Mouse (Mus musculus): ENCODE results near the gene Dyrk3. TPM values are rescaled to one million over a fixed set of nuclear protein-coding genes. Genes with fewer than 3 reads are reported as not detected.

The Dyrk3 gene
- 2.9 and 3.4 TPM in 2 replicates for polyA plus RNA-seq (2015; fragmentation: Nextera tagmentation; extraction: Ambion mirVana)

DNA sequence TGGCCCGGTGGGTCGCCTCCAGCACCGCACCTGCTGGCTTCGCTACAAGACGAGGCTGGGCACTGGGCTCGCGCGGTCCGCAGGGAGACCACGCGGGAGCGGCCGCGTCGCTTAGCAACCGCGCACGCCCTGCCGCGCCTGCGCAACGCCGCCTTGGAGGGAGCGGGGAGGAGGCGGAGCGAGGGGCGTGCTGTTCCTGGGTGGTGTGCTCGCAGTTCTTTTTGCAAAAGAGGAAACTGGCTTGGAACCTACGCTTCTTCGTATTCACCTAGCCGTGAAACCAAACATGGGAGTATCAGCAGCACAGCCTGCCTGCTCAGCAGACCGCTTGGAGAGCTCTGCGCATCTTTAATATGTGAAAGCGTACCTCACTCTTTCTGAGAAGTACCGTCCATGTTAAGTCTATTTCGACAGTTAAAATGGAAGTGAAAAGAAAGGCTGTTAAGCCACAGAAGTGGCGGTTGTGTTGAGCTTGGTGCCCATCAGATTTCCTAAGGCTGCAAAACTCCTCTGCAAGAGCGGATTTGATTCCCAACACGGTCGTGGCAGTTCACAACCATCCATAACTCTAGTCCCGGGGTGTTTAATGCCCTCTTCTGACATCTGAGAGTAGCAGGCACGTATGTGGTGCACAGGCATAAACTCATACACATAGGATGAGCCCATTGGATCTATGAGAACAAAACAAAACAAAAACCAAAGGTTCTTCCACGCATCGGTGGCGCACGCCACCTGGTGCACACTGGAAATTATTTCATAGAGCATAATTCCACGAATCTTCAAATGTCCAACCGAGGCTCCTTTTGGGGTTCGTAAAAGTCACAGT lies at the start of gene Dyrk3:
TSS of gene Dyrk3 (minus strand) at position 150 of the 826 bp plus-strand sequence.
- Histone ChIP-seq H3K27ac (ENCODE audit: low read length) (peak within 1 kb of the TSS; percentile 97), H3K4me3 (replicated peaks; ENCODE audit: low read length) (peak within 1 kb of the TSS; percentile 86), H3K36me3 (ENCODE audit: control insufficient read depth, insufficient read depth, low read length) (no peaks in the 10 kb centered on the region), H3K4me1 (ENCODE audit: control insufficient read depth, insufficient read depth, low read length) (0 out of 2 replicates have a peak, but pooled peaks cover 5% of the 10 kb centered on the region), H3K9me3 (replicated peaks; ENCODE audit: control insufficient read depth, low read length) (no peaks in the 10 kb centered on the region), H3K9ac (ENCODE audit: low read length) (peak within 1 kb of the TSS; percentile 77), H3K27me3 (ENCODE audit: control insufficient read depth, insufficient read depth, low read length) (no peaks in the 10 kb centered on the region), H3K4me2 (ENCODE audit: low read depth, low read length) (peak within 1 kb of the TSS; percentile 96)
- peak; percentile 97 for ATAC-seq (ENCODE audit: insufficient read depth, low FRiP score)
- WGBS, result 2% methylated on average over 49 of the region's 49 CpGs

DNA sequence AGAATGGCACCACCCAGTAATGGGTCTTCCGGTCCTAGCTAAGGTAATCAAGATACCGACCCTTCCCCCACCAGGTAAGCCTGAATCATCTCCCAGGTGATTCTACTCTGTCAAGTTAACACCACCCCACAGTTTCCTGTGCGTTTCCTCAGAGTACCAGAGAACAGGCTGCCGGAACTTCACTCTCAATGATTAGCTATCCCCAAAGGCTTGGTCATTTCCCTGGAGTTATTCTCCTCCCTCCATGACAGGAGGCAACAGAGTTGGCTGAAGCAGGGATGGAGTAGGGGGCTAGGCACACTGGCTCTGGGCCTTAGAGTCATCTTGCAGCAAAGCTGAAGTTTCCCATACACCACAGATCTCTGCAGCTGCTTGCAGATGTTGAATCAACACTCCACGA lies 49.7 kb upstream of the Dyrk3 start:
- Histone ChIP-seq H3K9ac (ENCODE audit: low read length) (no peak overlapping the region), H3K4me3 (replicated peaks; ENCODE audit: low read length) (no peak overlapping the region), H3K9me3 (replicated peaks; ENCODE audit: control insufficient read depth, low read length) (no peaks in the 10 kb centered on the region), H3K4me2 (ENCODE audit: low read depth, low read length) (no peak overlapping the region), H3K27me3 (ENCODE audit: control insufficient read depth, insufficient read depth, low read length) (no peaks in the 10 kb centered on the region), H3K27ac (ENCODE audit: low read length) (no peak overlapping the region; the same call in 1 of the 2 replicates), H3K36me3 (ENCODE audit: control insufficient read depth, insufficient read depth, low read length) (no peaks in the 10 kb centered on the region), H3K4me1 (ENCODE audit: control insufficient read depth, insufficient read depth, low read length) (peaks cover 14% of the 10 kb centered on the region)
- no peak for ATAC-seq (ENCODE audit: insufficient read depth, low FRiP score)
- 73% methylated on average over 5 of the region's 5 CpGs for WGBS

GRCm38 (mm10) chr1:131186995-131187394 lies 48.9 kb upstream of the Dyrk3 start:
- Histone ChIP-seq H3K9me3 (replicated peaks; ENCODE audit: control insufficient read depth, low read length) (no peaks in the 10 kb centered on the region), H3K27ac (ENCODE audit: low read length) (no peak overlapping the region), H3K9ac (ENCODE audit: low read length) (no peak overlapping the region), H3K4me2 (ENCODE audit: low read depth, low read length) (no peak overlapping the region), H3K27me3 (ENCODE audit: control insufficient read depth, insufficient read depth, low read length) (no peaks in the 10 kb centered on the region), H3K4me3 (replicated peaks; ENCODE audit: low read length) (no peak overlapping the region), H3K4me1 (ENCODE audit: control insufficient read depth, insufficient read depth, low read length) (peaks cover 15% of the 10 kb centered on the region), H3K36me3 (ENCODE audit: control insufficient read depth, insufficient read depth, low read length) (no peaks in the 10 kb centered on the region)
- 69% methylated on average over 6 of the region's 6 CpGs for WGBS
- ATAC-seq (ENCODE audit: insufficient read depth, low FRiP score), result no peak

DNA sequence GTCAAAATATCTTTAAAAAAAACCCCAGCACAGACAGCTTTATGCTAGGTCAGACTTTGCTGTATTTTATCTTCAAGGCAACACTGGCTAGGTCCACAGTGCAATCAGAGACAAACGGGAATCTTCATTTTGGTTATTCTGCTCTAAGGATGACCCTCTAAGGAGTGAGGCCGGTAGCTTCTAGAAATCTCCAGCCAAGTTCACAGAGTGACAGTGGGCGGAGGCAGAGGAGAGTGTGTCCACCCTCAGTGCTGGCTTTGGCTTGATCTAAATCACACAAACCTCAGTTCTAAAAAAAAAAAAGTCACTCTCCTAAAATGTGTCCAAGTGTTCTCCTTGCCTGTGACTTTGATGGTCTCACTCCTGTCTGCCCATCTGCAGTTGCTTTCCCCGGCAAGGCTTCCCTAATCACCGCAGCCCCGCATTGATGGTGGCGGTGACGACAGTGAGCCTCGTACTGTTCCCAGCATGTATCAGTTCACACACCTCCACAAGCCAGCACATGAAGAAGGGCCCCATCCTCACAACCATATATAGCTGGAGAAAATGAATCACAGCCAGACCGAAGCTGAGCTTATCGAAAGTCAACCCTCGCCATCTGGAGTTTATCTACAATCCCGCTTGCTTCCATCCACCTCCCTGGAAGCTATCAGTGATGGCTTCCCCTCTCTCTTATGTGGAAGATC lies 47.8 kb upstream of the Dyrk3 start:
- H3K9me3 ChIP-seq (replicated peaks; ENCODE audit: control insufficient read depth, low read length), result no peaks in the 10 kb centered on the region
- peaks cover 19% of the 10 kb centered on the region for H3K4me1 ChIP-seq (ENCODE audit: control insufficient read depth, insufficient read depth, low read length)
- H3K4me2 ChIP-seq (ENCODE audit: low read depth, low read length), result no peak overlapping the region
- no peak overlapping the region for H3K9ac ChIP-seq (ENCODE audit: low read length)
- H3K27ac ChIP-seq (ENCODE audit: low read length), result no peak overlapping the region
- no peaks in the 10 kb centered on the region for H3K27me3 ChIP-seq (ENCODE audit: control insufficient read depth, insufficient read depth, low read length)
- ATAC-seq (ENCODE audit: insufficient read depth, low FRiP score), result no peak
- WGBS, result 64% methylated on average over 13 of the region's 13 CpGs
- no peaks in the 10 kb centered on the region for H3K36me3 ChIP-seq (ENCODE audit: control insufficient read depth, insufficient read depth, low read length)
- no peak overlapping the region for H3K4me3 ChIP-seq (replicated peaks; ENCODE audit: low read length)

- peak overlapping the region; percentile 70 for H3K27ac ChIP-seq (ENCODE audit: low read length)
- no peaks in the 10 kb centered on the region for H3K36me3 ChIP-seq (ENCODE audit: control insufficient read depth, insufficient read depth, low read length)
- 71% methylated on average over 8 of the region's 8 CpGs for WGBS
Measured at GRCm38 (mm10) chr1:131184956-131185660, 47.0 kb upstream of the Dyrk3 start.

GRCm38 (mm10) chr1:131184253-131184955 lies 46.3 kb upstream of the Dyrk3 start:
- H3K4me3 ChIP-seq (replicated peaks; ENCODE audit: low read length), result no peak overlapping the region
- peaks cover 20% of the 10 kb centered on the region for H3K4me1 ChIP-seq (ENCODE audit: control insufficient read depth, insufficient read depth, low read length)
- no peaks in the 10 kb centered on the region for H3K9me3 ChIP-seq (replicated peaks; ENCODE audit: control insufficient read depth, low read length)
- H3K4me2 ChIP-seq (ENCODE audit: low read depth, low read length), result no peak overlapping the region
- H3K27me3 ChIP-seq (ENCODE audit: control insufficient read depth, insufficient read depth, low read length), result no peaks in the 10 kb centered on the region
- H3K27ac ChIP-seq (ENCODE audit: low read length), result peak overlapping the region; percentile 70
- H3K9ac ChIP-seq (ENCODE audit: low read length), result no peak overlapping the region
- 63% methylated on average over 9 of the region's 9 CpGs for WGBS
- H3K36me3 ChIP-seq (ENCODE audit: control insufficient read depth, insufficient read depth, low read length), result no peaks in the 10 kb centered on the region
- peak; percentile 43; the same call in 1 of the 2 replicates for ATAC-seq (ENCODE audit: insufficient read depth, low FRiP score)

More at GRCm38 (mm10) chr1:131184956-131185660, 47.0 kb upstream of the Dyrk3 start:
- H3K9ac ChIP-seq (ENCODE audit: low read length), result no peak overlapping the region
- H3K4me3 ChIP-seq (replicated peaks; ENCODE audit: low read length), result no peak overlapping the region
- H3K4me1 ChIP-seq (ENCODE audit: control insufficient read depth, insufficient read depth, low read length), result peaks cover 20% of the 10 kb centered on the region
- H3K9me3 ChIP-seq (replicated peaks; ENCODE audit: control insufficient read depth, low read length), result no peaks in the 10 kb centered on the region
- no peaks in the 10 kb centered on the region for H3K27me3 ChIP-seq (ENCODE audit: control insufficient read depth, insufficient read depth, low read length)
- H3K4me2 ChIP-seq (ENCODE audit: low read depth, low read length), result no peak overlapping the region
- ATAC-seq (ENCODE audit: insufficient read depth, low FRiP score), result no peak

- Histone ChIP-seq H3K4me1 (ENCODE audit: control insufficient read depth, insufficient read depth, low read length) (peaks cover 20% of the 10 kb centered on the region), H3K9ac (ENCODE audit: low read length) (no peak overlapping the region), H3K4me2 (ENCODE audit: low read depth, low read length) (no peak overlapping the region), H3K36me3 (ENCODE audit: control insufficient read depth, insufficient read depth, low read length) (no peaks in the 10 kb centered on the region), H3K27me3 (ENCODE audit: control insufficient read depth, insufficient read depth, low read length) (no peaks in the 10 kb centered on the region), H3K4me3 (replicated peaks; ENCODE audit: low read length) (no peak overlapping the region), H3K27ac (ENCODE audit: low read length) (no peak overlapping the region), H3K9me3 (replicated peaks; ENCODE audit: control insufficient read depth, low read length) (no peaks in the 10 kb centered on the region)
- 82% methylated on average over 7 of the region's 7 CpGs for WGBS
- ATAC-seq (ENCODE audit: insufficient read depth, low FRiP score), result no peak
Measured at GRCm38 (mm10) chr1:131183201-131183600, 45.1 kb upstream of the Dyrk3 start.

GRCm38 (mm10) chr1:131181642-131182527 lies 43.7 kb upstream of the Dyrk3 start:
- H3K4me3 ChIP-seq (replicated peaks; ENCODE audit: low read length), result no peak overlapping the region

More at GRCm38 (mm10) chr1:131181642-131182527, 43.7 kb upstream of the Dyrk3 start:
- Histone ChIP-seq H3K4me2 (ENCODE audit: low read depth, low read length) (no peak overlapping the region), H3K9me3 (replicated peaks; ENCODE audit: control insufficient read depth, low read length) (no peaks in the 10 kb centered on the region), H3K9ac (ENCODE audit: low read length) (no peak overlapping the region), H3K27me3 (ENCODE audit: control insufficient read depth, insufficient read depth, low read length) (no peaks in the 10 kb centered on the region), H3K4me1 (ENCODE audit: control insufficient read depth, insufficient read depth, low read length) (peaks cover 20% of the 10 kb centered on the region), H3K27ac (ENCODE audit: low read length) (peak overlapping the region; percentile 76; the same call in 1 of the 2 replicates), H3K36me3 (ENCODE audit: control insufficient read depth, insufficient read depth, low read length) (no peaks in the 10 kb centered on the region)
- ATAC-seq (ENCODE audit: insufficient read depth, low FRiP score), result no peak
- WGBS, result 61% methylated on average over 9 of the region's 9 CpGs

All from stomach, embryonic 16.5 days (tissue).